Mouse (Mus musculus) G1E (cell line): ENCODE data around the gene Rnf144a.

ENCODE experiments used
- CTCF ChIP-seq: IDR thresholded peaks from 2 replicates; pipeline ENCODE4 v1.5.1; 2012; ENCODE audit warnings: low read depth, low read length, inconsistent platforms, mixed read lengths
- GATA1 ChIP-seq: IDR thresholded peaks from 2 replicates; pipeline ENCODE4 v1.6.1; 2012; ENCODE audit warnings: borderline replicate concordance, low read length, inconsistent platforms, mixed read lengths
- TAL1 ChIP-seq: conservative IDR thresholded peaks from 2 replicates; pipeline ENCODE4 v1.6.1; 2012; ENCODE audit warnings: low read depth, low read length, inconsistent platforms, mixed read lengths

- TF ChIP-seq CTCF (no peak), TAL1 (no peak), GATA1 (no peak)
Measured at GRCm38 (mm10) chr12:26412802-26413201, 2.3 kb downstream of the Rnf144a start.
